In genomic region chr2:109694116-109694837, GRCm38 (mm10) we compare ENCODE assay signal across 7 mouse cellular contexts. TPM values are rescaled to one million over a fixed set of nuclear protein-coding genes. Genes with fewer than 3 reads are reported as not detected.
DNase-seq lines count a peak whose midpoint lies in the region; ATAC-seq lines count a peak whose summit lies in the region.

No protein-coding gene starts in this region.

- peak; percentile 27; the same call in 1 of the 2 replicates for ATAC-seq in intestine, embryonic 15.5 days
- peak; percentile 35 for ATAC-seq in neural tube, embryonic 12.5 days (ENCODE audit: low FRiP score, low read depth)
- ATAC-seq in megakaryocyte-erythroid progenitor cell, adult 5-6 weeks (replicated peaks; ENCODE audit: low FRiP score, low TSS enrichment, poor library complexity, severe bottlenecking) = no peak

- H3K9ac ChIP-seq in intestine, embryonic 15.5 days = peak overlapping the region; percentile 42
- H3K9ac ChIP-seq in neural tube, embryonic 12.5 days = peak overlapping the region; percentile 55

- peak; percentile 31 for DNase-seq in right cerebral cortex, postnatal 25 days
- DNase-seq in right cerebral cortex, adult 18-20 months = no peak
- peak; percentile 47 for DNase-seq in embryo, embryonic 10.5 days (ENCODE audit: low spot score)
- no peak for DNase-seq in right cerebral cortex, postnatal 14 days

- H3K4me3 ChIP-seq in intestine, embryonic 15.5 days (replicated peaks) = peak overlapping the region; percentile 51
- H3K4me3 ChIP-seq in neural tube, embryonic 12.5 days = peak overlapping the region; percentile 46

- H3K27ac ChIP-seq in intestine, embryonic 15.5 days = no peak overlapping the region
- H3K27ac ChIP-seq in neural tube, embryonic 12.5 days = no peak overlapping the region

- peaks cover 20% of the 10 kb centered on the region for H3K27me3 ChIP-seq in intestine, embryonic 15.5 days (replicated peaks)
- peaks cover 12% of the 10 kb centered on the region; the same call in 1 of the 2 replicates for H3K27me3 ChIP-seq in neural tube, embryonic 12.5 days (replicated peaks)

- H3K9me3 ChIP-seq in intestine, embryonic 15.5 days = no peaks in the 10 kb centered on the region
- H3K9me3 ChIP-seq in neural tube, embryonic 12.5 days = no peaks in the 10 kb centered on the region

- 0 out of 2 replicates have a peak, but pooled peaks cover 4% of the 10 kb centered on the region for H3K4me1 ChIP-seq in intestine, embryonic 15.5 days (replicated peaks)
- H3K4me1 ChIP-seq in neural tube, embryonic 12.5 days = peaks cover 21% of the 10 kb centered on the region

- H3K36me3 ChIP-seq in intestine, embryonic 15.5 days = no peaks in the 10 kb centered on the region
- no peaks in the 10 kb centered on the region for H3K36me3 ChIP-seq in neural tube, embryonic 12.5 days

- H3K4me2 ChIP-seq in intestine, embryonic 15.5 days (replicated peaks) = peak overlapping the region; percentile 86
- H3K4me2 ChIP-seq in neural tube, embryonic 12.5 days (replicated peaks) = peak overlapping the region; percentile 92

- WGBS in intestine, embryonic 15.5 days = 1% methylated on average over 26 of the region's 26 CpGs
- under 1% methylated on average over 26 of the region's 26 CpGs for WGBS in neural tube, embryonic 12.5 days

RNA-seq across cellular contexts. Expression of gene Bdnf, which starts 19.8 kb away (rescaled TPM):
- polyA plus RNA-seq in intestine, embryonic 15.5 days (2015; fragmentation: Nextera tagmentation; extraction: Ambion mirVana) = 2.5 TPM in 2 replicates
- 1.9 and 2.7 TPM in 2 replicates for polyA plus RNA-seq in neural tube, embryonic 12.5 days (2016; fragmentation: Nextera tagmentation; extraction: Ambion mirVana)
- total RNA-seq in megakaryocyte-erythroid progenitor cell, adult 5-6 weeks (2014; fragmentation: Nextera tagmentation) = not detected in 2 replicates
- not detected in 2 replicates for total RNA-seq in megakaryocyte-erythroid progenitor cell, adult 5-6 weeks (2017)

Comparison
In these comparisons a context has a peak if more than half of its experiments do, and no peak if none do; other contexts are left out.
1. DNase-seq: peak in right cerebral cortex, postnatal 25 days (single experiment) and embryo, embryonic 10.5 days (single experiment); none in right cerebral cortex, adult 18-20 months (single experiment) and right cerebral cortex, postnatal 14 days (single experiment).